Mouse (Mus musculus) regulatory T cell (primary cell): ENCODE measurements at regions not wholly inside any gene's neighbourhood (a gene's known extent, or its start where the extent isn't known, plus 50 kb on each side); places are given as distances from the start of the nearest gene placed in this dataset.

Source experiments
- in situ Hi-C: fragments of 300-600 bp; cut with MboI, MseI; formaldehyde crosslinking; loops from one replicate; pipeline ENCODE4 v1.15.1; 2025; ENCODE audit warnings: high pct_unique_total_duplicates

- in situ Hi-C loops = no loop called here
These were observed 168.3 kb upstream of the Azi2 start for GRCm38 (mm10) chr9:117872021-117872386.

GRCm38 (mm10) chr9:117870616-117871015 is 169.7 kb upstream of the Azi2 start:
- in situ Hi-C loops = no loop called here

- in situ Hi-C loops = no loop called here
These were observed 176.4 kb upstream of the Azi2 start for GRCm38 (mm10) chr9:117863944-117864343.

- in situ Hi-C loops = no loop called here
These were observed 177.0 kb upstream of the Azi2 start for GRCm38 (mm10) chr9:117863318-117863717.

GRCm38 (mm10) chr9:117859580-117860045 is 180.7 kb upstream of the Azi2 start:
- in situ Hi-C loops = no loop called here

GRCm38 (mm10) chr9:117843531-117843930 is 196.8 kb upstream of the Azi2 start:
- in situ Hi-C loops = no loop called here

GRCm38 (mm10) chr9:117836696-117837380 is 203.5 kb upstream of the Azi2 start:
- in situ Hi-C loops = no loop called here

GRCm38 (mm10) chr9:117833586-117833985 is 203.9 kb upstream of the Rbms3 start:
- in situ Hi-C loops = no loop called here

- in situ Hi-C loops = no loop called here
These were observed 184.9 kb upstream of the Rbms3 start for GRCm38 (mm10) chr9:117814661-117815060.

GRCm38 (mm10) chr9:117813216-117813615 is 183.5 kb upstream of the Rbms3 start:
- in situ Hi-C loops = no loop called here

GRCm38 (mm10) chr9:117805812-117806211 is 176.1 kb upstream of the Rbms3 start:
- in situ Hi-C loops = no loop called here

- in situ Hi-C loops = no loop called here
These were observed 154.5 kb upstream of the Rbms3 start for GRCm38 (mm10) chr9:117784186-117784591.

- in situ Hi-C loops = no loop called here
These were observed 124.9 kb upstream of the Rbms3 start for GRCm38 (mm10) chr9:117754651-117755050.

GRCm38 (mm10) chr9:117753466-117753865 is 123.8 kb upstream of the Rbms3 start:
- in situ Hi-C loops = no loop called here

GRCm38 (mm10) chr9:117744906-117745305 is 115.2 kb upstream of the Rbms3 start:
- in situ Hi-C loops = no loop called here

GRCm38 (mm10) chr9:117729366-117729765 is 99.7 kb upstream of the Rbms3 start:
- in situ Hi-C loops = loop anchor here (5.0 to 10.0 kb wide), 2 partner anchors 48 to 1115 kb away; no protein-coding TSS in a partner anchor

GRCm38 (mm10) chr9:117720161-117720598 is 90.5 kb upstream of the Rbms3 start:
- in situ Hi-C loops = loop anchor here (10.0 kb wide), 1 partner anchor 1105 kb away; no protein-coding TSS in a partner anchor

- in situ Hi-C loops = no loop called here
These were observed 87.6 kb upstream of the Rbms3 start for GRCm38 (mm10) chr9:117717346-117717745.

GRCm38 (mm10) chr9:117716476-117716875 is 86.8 kb upstream of the Rbms3 start:
- in situ Hi-C loops = no loop called here

- in situ Hi-C loops = no loop called here
These were observed 85.3 kb upstream of the Rbms3 start for GRCm38 (mm10) chr9:117714741-117715675.

- in situ Hi-C loops = no loop called here
These were observed 83.4 kb upstream of the Rbms3 start for GRCm38 (mm10) chr9:117713121-117713520.

- in situ Hi-C loops = no loop called here
These were observed 82.1 kb upstream of the Rbms3 start for GRCm38 (mm10) chr9:117711793-117712192.
